Mouse (Mus musculus) ES-E14 (cell line): ENCODE measurements around the gene Rfxap. TPM values are rescaled to one million over a fixed set of nuclear protein-coding genes. Genes with fewer than 3 reads are reported as not detected.

Experiments used
- DNase-seq: peaks from one replicate; pipeline ENCODE4 v3.0.0-alpha.2; 2013; ENCODE audit warnings: low read depth, low spot score
- H3K27ac ChIP-seq: 2 replicates; pipeline ENCODE4 v1.5.1; 2012; ENCODE audit warnings: low read depth, mild to moderate bottlenecking, low read length, moderate library complexity, mixed read lengths; ENCODE audit not compliant: poor library complexity, insufficient read depth, severe bottlenecking
- H3K36me3 ChIP-seq: 2 replicates; pipeline ENCODE4 v1.6.1; 2012; ENCODE audit warnings: mild to moderate bottlenecking, low read length, moderate library complexity, mixed read lengths; ENCODE audit not compliant: control insufficient read depth, poor library complexity, insufficient read depth, severe bottlenecking
- H3K4me1 ChIP-seq, 2 experiments: fragments of 150-350 bp in 1 of 2; sonication (generic) in 1 of 2; 2 replicates each; pipeline ENCODE4 v1.6.1; 2012; ENCODE audit warnings: low read length in 2 of 2, mild to moderate bottlenecking in 1 of 2, mixed read lengths in 1 of 2; ENCODE audit not compliant: control insufficient read depth in 2 of 2, insufficient read depth in 2 of 2, poor library complexity in 1 of 2
- H3K4me3 ChIP-seq, 2 experiments: fragments of 150-350 bp in 1 of 2; sonication (generic) in 1 of 2; 2 replicates each; pipeline ENCODE4 v1.5.1; 2012; ENCODE audit warnings: low read length in 2 of 2, low read depth in 1 of 2, mild to moderate bottlenecking in 1 of 2, mixed read lengths in 1 of 2; ENCODE audit not compliant: insufficient read depth in 1 of 2, poor library complexity in 1 of 2, severe bottlenecking in 1 of 2
- H3K9ac ChIP-seq: 2 replicates; pipeline ENCODE4 v1.6.1; 2012; ENCODE audit warnings: low read depth, mild to moderate bottlenecking, low read length, mixed read lengths; ENCODE audit not compliant: poor library complexity, insufficient read depth, severe bottlenecking
- H3K9me3 ChIP-seq: fragments of 150-350 bp; sonication (generic); 2 replicates; pipeline ENCODE4 v1.6.1; 2012; ENCODE audit warnings: low read depth, mild to moderate bottlenecking, low read length; ENCODE audit not compliant: control insufficient read depth, insufficient read depth
- CHD2 ChIP-seq: IDR thresholded peaks from 2 replicates; pipeline ENCODE4 v1.6.1; 2014; ENCODE audit warnings: mild to moderate bottlenecking, low read depth, low read length, inconsistent platforms
- HCFC1 ChIP-seq: IDR thresholded peaks from 2 replicates; pipeline ENCODE4 v1.6.1; 2012; ENCODE audit warnings: low read length, inconsistent platforms, borderline replicate concordance; ENCODE audit not compliant: insufficient read depth
- MAFK ChIP-seq: IDR thresholded peaks from 2 replicates; pipeline ENCODE4 v1.6.1; 2014; ENCODE audit warnings: mild to moderate bottlenecking, low read depth, low read length, inconsistent platforms; ENCODE audit not compliant: insufficient read depth
- ZC3H11A ChIP-seq: IDR thresholded peaks from 2 replicates; pipeline ENCODE4 v1.6.1; 2012; ENCODE audit warnings: low read depth, mild to moderate bottlenecking, inconsistent platforms, low read length, borderline replicate concordance
- ZNF384 ChIP-seq: IDR thresholded peaks from 2 replicates; pipeline ENCODE4 v1.6.1; 2012; ENCODE audit warnings: low read depth, low read length, inconsistent platforms
- in situ Hi-C, 2 experiments: fragments of 600-800 bp; cut with MboI; formaldehyde crosslinking; loops; one replicate each; pipeline ENCODE4 v1.15.1; 2025; ENCODE audit warnings: low sequenced_read_pairs in 2 of 2, inconsistent platforms in 1 of 2; ENCODE audit not compliant: unreplicated experiment in 2 of 2
- total RNA-seq: library from RNA; depleted of rRNA; stranded (reverse); fragments of 300-350 nt; gene quantifications from 2 replicates; pipeline ENCODE4 v1.2.3, GENCODE M21; 2012

Rfxap gene
- total RNA-seq, 1 experiment, result 18.1 TPM

- DNase-seq, result no peak
- TF ChIP-seq ZC3H11A (no peak), CHD2 (no peak), HCFC1 (no peak), MAFK (no peak), ZNF384 (no peak)
- in situ Hi-C loops, result loop anchor here (5.0 to 25.0 kb wide), 2 partner anchors 248 to 253 kb away; partner anchors contain the start of gene Ccna1 (in 1 of the 2)
- no peaks in the 10 kb centered on the region for H3K4me1 ChIP-seq
- no peak overlapping the region for H3K4me3 ChIP-seq
- H3K36me3 ChIP-seq, result no peaks in the 10 kb centered on the region
- no peaks in the 10 kb centered on the region for H3K9me3 ChIP-seq
- no peak overlapping the region for H3K27ac ChIP-seq
- no peak overlapping the region for H3K9ac ChIP-seq
Observed at GRCm38 (mm10) chr3:54814622-54815021, 7.0 kb upstream of the Rfxap start.

DNA sequence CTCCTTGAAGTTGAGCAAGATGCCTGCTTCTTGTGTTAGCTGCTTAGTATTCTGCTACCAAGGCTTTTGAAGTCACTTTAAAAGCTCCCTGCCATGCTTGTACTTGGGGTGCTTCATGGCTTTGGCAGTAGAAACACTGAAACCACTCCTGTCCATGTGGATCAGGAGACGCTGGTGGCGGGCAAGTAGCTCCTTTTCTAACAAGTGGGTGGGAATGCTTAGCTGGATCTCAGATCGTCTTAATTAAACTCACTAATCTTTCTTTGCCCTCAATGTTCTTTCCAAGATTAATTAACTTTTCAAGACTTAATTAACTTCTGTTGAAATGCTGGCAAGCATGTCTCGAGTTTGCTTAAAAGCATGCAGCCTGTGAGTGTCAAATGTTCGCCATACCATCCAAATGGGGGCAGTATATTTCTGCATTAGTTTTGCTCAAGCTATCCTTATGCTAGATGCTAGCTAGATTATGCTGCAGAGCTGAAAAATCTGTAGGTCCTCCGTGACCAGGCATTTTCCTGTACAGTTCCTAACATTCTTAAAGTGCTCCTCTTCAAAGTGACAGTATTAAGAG is 5.9 kb upstream of the Rfxap start:
- Histone ChIP-seq H3K9ac (no peak overlapping the region), H3K27ac (no peak overlapping the region), H3K4me1 (no peaks in the 10 kb centered on the region), H3K36me3 (no peaks in the 10 kb centered on the region), H3K4me3 (no peak overlapping the region), H3K9me3 (no peaks in the 10 kb centered on the region)
- in situ Hi-C loops, result loop anchor here in 1 of 2 experiments (25.0 kb wide), 1 partner anchor 249 kb away; the partner anchor contains the start of gene Ccna1
- no peak for DNase-seq
- TF ChIP-seq HCFC1, result no peak
- no peak for TF ChIP-seq ZC3H11A
- TF ChIP-seq CHD2, result no peak
- no peak for TF ChIP-seq MAFK
- TF ChIP-seq ZNF384, result no peak

DNA sequence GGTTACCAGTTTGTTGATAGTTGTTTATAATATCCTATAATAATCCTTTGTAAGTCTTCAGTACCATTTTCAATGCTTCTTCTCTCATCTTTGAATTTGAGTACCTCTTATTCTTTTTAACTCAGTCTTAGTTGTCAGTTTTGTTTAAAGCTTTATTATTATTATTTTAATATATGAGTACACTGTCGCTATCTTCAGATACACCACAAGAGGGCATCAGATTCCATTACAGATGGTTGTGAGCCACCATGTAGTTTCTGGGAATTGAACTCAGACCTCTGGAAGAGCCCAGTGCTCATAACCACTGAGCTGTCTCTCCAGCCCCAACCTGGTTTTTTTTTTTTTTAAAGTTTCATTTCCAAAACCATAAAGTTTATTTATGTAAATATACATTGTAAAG is 4.0 kb upstream of the Rfxap start:
- H3K9ac ChIP-seq, result no peak overlapping the region
- H3K9me3 ChIP-seq, result no peaks in the 10 kb centered on the region
- 0 out of 4 replicates have a peak, but pooled peaks cover 0 to 3% of the 10 kb centered on the region in 2 experiments for H3K4me1 ChIP-seq
- DNase-seq, result no peak
- H3K4me3 ChIP-seq, result no peak overlapping the region
- H3K27ac ChIP-seq, result no peak overlapping the region
- in situ Hi-C loops, result loop anchor here in 1 of 2 experiments (25.0 kb wide), 1 partner anchor 251 kb away; the partner anchor contains the start of gene Ccna1
- TF ChIP-seq HCFC1 (no peak), CHD2 (no peak), MAFK (no peak), ZC3H11A (no peak), ZNF384 (no peak)
- H3K36me3 ChIP-seq, result no peaks in the 10 kb centered on the region

DNA sequence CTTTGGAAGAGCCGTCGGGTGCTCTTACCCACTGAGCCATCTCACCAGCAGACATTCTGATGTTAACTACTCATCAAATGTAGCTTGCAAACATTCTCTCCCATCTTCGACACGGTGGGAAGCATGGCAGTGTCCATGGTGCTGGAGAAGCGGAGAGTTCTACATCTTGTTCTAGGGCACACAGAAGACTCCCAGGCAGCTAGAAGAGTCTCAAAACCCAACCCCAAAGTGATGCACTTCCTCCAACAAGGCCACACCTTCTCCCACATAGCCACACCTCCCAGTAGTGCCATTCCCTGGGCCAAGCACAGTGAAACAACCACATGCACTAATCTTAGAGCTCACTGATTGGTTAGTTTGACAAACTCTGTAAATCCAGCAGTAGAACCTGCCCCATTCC is 1.5 kb upstream of the Rfxap start:
- no peaks in the 10 kb centered on the region; the same call in 1 of the 2 replicates for H3K36me3 ChIP-seq
- in situ Hi-C loops, result loop anchor here in 1 of 2 experiments (25.0 kb wide), 1 partner anchor 253 kb away; the partner anchor contains the start of gene Ccna1
- H3K27ac ChIP-seq, result no peak overlapping the region
- H3K9me3 ChIP-seq, result no peaks in the 10 kb centered on the region
- H3K9ac ChIP-seq, result no peak overlapping the region
- no peak overlapping the region for H3K4me3 ChIP-seq
- no peak for DNase-seq
- TF ChIP-seq CHD2 (no peak), ZNF384 (no peak), MAFK (no peak), HCFC1 (no peak), ZC3H11A (no peak)
- H3K4me1 ChIP-seq, result 0 out of 4 replicates have a peak, but pooled peaks cover 0 to 3% of the 10 kb centered on the region in 2 experiments
